Mouse (Mus musculus): ENCODE results near the gene Plcl1. TPM values are rescaled to one million over a fixed set of nuclear protein-coding genes. Genes with fewer than 3 reads are reported as not detected.

Plcl1 gene
- total RNA-seq, 2 experiments from 2014 or later, result 0.53 to 1.7 TPM

DNA sequence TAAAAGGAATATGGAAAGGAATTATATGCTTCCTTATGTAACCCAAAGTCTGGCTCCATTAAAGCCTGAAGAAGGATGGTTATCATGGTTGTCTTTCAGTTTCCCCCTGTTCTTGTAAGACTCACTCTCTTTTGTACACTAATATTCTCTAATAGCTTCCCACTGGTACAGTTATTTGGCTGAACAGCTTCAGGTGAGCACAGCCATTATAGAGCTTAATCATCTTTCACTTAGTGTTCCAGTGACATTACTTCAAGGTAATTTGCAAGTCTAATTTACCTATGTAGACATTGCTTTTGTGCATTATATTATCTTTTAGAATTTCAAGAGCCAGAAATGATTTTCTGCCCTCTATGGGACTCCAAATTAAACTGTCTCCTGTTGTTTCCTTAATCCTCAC lies 184.3 kb downstream of the Plcl1 start:
- ATAC-seq (replicated peaks; ENCODE audit: low FRiP score, poor library complexity, severe bottlenecking), result no peak

DNA sequence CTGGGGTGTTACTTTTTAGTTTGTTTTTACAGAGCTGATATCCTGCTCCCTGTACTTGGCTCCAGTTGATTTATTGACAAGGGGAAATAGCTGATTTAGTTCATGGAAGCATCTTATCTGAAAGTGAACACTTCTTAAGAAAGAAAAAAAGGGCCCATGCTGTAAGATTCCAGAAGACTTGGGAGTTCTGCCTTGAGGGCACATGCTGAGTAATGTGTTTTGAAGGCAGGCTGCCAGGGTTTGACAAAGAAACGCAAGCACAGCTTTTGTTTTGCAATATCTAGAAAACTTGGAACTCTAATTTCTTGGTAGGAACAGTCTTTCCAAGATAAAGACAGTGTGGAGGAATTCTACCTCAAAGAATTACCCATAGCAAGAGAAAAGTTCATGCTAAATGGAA lies 194.8 kb downstream of the Plcl1 start:
- no peak for ATAC-seq (replicated peaks; ENCODE audit: low FRiP score, poor library complexity, severe bottlenecking)

DNA sequence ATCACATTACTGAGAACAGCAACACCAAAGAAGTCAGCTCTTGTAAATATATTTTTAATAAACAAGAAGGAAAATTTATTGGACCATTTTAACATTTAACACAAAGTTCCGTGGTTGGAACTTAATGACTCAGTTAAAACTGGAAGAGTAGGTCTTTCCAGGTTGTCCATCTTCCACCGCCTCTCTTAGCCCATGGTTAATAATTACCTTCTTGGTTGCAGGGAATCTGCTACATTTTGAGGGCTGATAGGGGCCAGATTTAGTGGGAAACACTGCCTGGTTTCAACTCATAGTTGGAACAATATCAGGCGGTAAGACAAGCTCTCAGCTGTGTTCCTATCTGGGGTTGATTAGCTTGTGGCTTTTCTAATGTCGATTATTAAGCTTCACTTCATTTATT lies 198.9 kb downstream of the Plcl1 start:
- no peak for ATAC-seq (replicated peaks; ENCODE audit: low FRiP score, poor library complexity, severe bottlenecking)

DNA sequence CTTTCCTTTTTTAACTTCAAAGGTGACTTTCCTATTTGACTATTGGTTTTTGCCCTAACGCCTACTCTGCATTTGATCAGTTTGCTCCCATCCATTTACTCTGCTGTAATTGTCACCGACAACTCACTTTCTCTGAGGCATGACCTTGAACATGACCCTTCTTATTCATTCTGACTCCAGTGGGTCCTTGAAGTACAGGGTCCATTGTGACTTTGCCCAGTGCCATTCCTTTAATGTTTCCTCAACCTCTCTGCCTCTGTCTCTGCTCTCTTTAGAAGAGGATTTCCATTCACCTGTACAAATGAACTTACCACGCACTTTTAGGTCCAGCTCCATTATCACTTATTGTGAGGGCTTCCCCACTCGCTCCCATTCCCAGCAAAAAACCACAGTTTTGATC lies 199.7 kb downstream of the Plcl1 start:
- ATAC-seq (replicated peaks; ENCODE audit: low FRiP score, poor library complexity, severe bottlenecking), result no peak

DNA sequence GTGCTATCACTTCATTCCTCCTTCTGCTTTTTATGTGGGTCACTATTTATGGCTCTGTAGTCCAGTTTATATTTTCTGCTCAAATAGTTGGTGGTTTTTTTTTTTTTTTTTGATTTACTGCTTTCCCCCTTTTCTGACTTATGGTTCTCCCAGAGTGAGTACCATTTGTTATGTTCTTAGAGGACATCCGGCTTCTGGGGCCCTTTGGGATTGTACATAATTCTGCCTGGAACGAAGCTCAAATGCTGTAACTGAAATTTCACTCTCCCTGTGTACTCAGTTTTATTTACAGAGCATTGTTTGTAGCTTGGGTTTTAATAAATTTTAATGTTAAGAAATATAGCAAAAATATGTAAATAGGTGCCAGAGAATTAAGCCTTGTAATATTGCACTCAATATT lies 200.2 kb downstream of the Plcl1 start:
- ATAC-seq (replicated peaks; ENCODE audit: low FRiP score, poor library complexity, severe bottlenecking), result no peak

DNA sequence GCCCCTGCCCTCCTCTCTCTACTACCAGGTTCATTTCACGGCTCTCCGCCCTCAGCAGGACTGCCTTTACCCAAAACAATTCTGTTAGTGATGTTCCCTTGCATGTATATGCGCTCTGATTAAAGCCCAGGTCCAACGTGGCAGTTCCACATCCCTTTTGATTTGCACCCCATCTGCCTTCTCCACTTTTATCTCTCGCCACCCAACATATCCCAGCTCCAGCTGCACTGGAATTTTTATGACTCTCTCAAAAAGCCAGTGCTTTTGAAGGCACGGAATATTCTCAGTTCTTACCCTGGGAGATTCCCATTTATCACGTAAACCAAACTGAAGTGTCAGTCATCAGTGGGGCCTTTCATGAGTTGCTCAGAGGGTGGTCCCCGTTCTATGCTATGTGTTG lies 200.7 kb downstream of the Plcl1 start:
- no peak for ATAC-seq (replicated peaks; ENCODE audit: low FRiP score, poor library complexity, severe bottlenecking)

DNA sequence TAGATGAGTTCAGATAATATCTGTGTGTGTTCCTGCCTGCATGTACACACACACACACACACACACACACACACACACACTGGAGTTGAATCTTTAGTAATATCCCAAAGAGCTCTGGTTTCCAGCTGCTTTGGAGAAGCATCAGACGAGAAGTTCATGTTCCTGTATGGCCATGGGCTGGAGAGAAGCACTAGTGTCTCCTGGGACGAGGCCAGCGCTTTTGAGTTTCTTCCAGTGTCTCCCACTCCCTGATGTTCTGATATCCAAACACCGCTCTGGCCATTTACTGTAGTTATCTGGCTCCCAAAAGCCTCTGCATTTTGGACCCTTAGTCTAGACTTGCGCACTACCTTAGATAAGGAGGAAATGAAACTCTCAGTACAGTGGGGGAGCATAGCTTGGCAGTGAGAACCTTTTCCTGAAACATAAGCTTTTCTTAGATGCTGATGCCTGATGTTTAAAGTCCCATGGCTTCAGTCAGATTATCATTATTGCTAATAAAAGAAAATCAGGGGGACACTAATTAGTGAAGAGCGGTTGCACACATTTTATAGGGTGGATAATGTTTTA lies 207.1 kb downstream of the Plcl1 start:
- no peak for ATAC-seq (replicated peaks; ENCODE audit: low FRiP score, poor library complexity, severe bottlenecking)

DNA sequence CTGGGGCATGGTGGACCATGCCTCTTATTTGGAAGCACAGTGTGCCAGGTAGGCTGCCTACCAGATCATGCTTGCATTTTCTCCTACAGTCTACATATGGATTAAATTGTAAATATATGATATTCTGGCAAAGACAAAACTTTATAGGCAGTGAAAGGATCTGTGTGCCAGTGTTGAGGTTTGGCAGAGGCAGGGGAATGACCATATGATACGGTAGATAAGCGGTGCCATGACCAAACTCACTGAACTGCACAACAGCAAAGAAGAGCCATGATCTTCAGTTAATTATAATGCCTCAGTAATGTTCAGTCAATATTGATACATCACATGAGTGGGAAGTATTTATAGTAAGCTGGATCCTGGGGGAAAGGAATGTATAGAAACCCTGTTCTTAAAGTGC lies 212.1 kb downstream of the Plcl1 start:
- ATAC-seq (replicated peaks; ENCODE audit: low FRiP score, poor library complexity, severe bottlenecking), result no peak

DNA sequence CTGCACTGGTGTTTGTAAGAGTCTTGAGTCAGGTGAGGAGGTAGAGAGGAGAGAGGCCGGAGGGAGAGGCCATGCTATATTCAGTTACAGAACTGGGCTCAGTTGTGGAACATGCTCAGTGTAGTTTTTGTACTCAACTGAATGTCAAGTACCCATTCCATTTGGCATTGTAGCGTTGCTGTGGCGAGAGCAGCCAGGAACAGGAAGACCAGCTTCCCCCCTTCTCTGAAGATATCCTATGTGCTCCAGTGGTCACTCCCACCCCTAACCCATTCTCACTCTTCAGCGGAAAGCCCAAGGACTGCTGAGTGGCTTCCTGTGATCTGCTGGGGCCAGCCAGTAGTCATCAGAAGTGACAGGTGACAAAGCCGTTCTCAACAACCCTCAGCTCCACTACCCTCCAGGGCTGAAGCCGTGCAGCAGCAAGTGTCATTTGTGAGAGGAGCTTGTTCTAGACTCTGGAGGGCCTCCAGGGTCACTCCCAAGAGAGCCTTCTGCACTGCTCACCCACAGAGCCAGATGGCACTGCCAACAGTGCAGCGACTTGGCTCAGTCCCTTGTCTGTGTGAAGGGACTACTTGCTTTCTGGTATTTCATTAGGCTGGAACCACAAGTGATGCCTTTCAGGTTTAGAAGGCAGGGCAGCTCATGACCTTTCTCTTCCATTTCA lies 213.0 kb downstream of the Plcl1 start:
- no peak for ATAC-seq (replicated peaks; ENCODE audit: low FRiP score, poor library complexity, severe bottlenecking)

DNA sequence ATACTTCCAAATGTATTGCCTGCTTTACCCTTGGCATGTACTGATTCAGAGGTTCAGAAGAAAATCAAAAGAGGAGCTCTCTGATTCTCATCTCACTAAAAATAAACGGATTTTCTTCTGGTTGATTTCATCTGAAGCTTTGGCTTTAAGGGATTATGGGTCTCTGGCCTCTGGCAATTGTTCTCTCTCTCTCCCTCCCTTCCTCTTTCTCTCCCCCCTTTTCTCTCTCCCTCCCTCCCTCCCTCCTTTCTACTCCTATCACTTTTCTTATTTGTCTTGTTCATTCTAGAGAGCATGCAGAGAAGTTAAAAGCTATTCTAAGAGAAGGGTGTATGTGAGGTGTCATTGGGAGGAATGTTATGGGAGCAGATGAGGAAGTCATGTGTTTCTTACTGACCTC lies 225.8 kb downstream of the Plcl1 start:
- no peak for ATAC-seq (replicated peaks; ENCODE audit: low FRiP score, poor library complexity, severe bottlenecking)

DNA sequence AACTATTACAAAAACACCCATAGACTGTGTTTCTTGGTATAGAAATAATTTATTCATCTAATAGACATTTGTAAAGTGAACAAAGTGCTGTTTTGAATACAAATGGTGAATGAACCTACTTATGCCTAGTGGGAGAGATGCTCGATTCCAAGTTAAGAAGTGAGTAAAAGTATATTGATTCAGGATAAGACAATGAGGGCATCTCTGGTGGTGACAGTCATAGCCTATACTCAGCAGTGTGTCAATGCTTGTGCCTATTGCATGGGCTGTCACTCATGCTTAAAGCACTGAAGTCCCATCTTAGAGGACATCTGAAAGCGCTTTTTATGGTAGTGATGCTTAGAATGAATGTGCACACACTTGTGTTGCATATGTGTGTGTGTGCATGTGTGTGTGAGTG lies 226.3 kb downstream of the Plcl1 start:
- ATAC-seq (replicated peaks; ENCODE audit: low FRiP score, poor library complexity, severe bottlenecking), result no peak

DNA sequence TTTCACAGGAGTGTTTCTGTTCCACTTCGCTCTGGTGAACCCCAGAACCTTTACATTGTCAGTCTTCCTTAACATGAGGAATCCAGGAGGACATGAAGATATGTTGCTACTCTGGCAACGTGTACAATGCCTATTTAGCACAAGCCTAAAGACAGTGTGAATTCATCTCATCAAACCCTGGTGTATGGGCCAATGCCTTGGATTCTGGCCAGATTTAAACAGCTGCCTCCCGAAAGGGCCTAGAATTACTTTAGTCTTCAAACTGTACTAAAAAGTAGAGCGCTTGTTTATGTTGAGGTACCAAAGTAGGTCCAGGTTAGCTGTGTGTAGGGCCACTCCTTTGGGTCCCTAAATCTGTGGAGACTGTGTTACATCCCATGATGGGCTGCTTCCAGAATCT lies 227.6 kb downstream of the Plcl1 start:
- ATAC-seq (replicated peaks; ENCODE audit: low FRiP score, poor library complexity, severe bottlenecking), result no peak

DNA sequence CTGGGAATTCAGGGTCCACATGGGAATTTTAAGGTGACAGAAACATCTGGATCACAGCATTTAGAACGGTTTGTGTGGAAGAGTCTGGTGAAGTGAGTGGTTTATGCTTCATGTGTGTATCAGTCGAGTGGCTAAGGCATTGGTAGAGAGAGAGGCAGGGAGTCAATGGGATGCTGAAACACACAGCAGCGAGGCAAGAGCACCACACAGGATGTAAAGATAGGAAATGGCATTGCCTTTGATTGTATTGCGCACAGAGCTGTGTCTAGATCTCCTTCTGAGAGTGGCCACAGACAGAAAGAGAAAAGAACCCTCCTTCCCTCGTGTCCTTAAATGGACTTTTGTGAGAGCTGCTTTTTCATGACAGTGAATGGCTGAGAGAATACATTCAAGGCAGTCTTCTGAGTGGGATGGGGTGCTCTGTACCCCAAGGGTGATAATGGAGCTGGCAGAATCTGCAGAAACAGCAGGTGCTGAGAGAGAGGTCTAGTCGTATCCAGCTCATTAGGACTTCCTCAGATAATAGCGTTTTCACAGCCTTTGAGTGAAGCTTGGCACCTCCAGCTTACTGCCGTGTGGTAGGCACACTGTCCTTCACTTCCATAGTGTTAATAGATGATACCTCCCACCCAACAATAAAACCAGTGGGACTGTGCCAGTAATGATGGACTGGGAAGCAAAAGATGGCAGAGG lies 253.9 kb downstream of the Plcl1 start:
- ATAC-seq (replicated peaks; ENCODE audit: low FRiP score, poor library complexity, severe bottlenecking), result no peak

DNA sequence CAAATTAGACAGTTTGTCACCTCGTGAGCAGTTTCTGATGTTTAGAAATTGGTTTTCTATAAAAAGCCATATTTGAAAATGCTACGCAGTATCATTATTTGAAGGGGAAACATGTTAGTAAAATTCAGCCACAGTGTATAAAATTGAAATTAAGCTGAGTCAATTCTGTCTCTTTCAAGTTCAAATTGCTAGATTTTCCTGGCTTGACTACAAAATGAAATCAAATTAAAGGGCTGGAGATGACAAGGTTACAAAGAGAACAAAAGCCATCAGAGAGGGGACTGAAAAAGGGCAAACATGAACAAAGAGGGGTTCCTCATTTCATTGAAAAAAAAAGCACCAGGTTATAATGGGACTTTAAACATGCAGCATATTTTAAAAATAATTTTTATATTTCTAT lies 255.7 kb downstream of the Plcl1 start:
- ATAC-seq (replicated peaks; ENCODE audit: low FRiP score, poor library complexity, severe bottlenecking), result no peak

DNA sequence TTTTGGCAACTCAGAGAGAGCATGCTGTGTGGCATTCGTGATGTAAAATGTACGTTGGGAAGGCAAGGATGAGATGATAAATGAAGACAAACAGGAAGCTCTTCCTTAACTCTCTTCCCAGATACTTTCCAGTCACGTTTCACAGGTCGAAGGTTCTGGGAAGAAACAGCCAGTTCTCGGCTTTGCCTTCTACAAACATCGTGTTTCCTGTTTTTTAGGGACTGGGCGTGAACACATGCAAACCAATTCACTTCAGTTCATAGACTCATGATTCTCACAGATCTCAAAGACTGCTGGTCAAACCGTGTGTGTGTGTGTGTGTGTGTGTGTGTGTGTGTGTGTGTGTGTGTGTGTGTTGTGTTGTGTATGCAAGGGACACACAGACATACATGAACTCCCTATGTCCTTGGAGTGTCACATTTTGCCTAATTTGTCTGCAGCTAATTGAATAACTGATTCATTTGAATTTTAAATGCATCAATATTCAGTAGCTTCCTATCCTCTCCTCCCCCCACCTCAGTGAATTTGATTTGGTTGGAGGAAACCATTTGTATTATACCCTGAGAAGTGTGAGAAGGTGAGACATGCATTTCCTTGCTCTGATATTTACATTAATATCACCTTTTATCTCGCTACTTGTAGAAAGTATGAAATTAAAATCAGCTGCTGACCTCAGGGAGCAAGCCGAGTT lies 259.6 kb downstream of the Plcl1 start:
- no peak for ATAC-seq (replicated peaks; ENCODE audit: low FRiP score, poor library complexity, severe bottlenecking)

DNA sequence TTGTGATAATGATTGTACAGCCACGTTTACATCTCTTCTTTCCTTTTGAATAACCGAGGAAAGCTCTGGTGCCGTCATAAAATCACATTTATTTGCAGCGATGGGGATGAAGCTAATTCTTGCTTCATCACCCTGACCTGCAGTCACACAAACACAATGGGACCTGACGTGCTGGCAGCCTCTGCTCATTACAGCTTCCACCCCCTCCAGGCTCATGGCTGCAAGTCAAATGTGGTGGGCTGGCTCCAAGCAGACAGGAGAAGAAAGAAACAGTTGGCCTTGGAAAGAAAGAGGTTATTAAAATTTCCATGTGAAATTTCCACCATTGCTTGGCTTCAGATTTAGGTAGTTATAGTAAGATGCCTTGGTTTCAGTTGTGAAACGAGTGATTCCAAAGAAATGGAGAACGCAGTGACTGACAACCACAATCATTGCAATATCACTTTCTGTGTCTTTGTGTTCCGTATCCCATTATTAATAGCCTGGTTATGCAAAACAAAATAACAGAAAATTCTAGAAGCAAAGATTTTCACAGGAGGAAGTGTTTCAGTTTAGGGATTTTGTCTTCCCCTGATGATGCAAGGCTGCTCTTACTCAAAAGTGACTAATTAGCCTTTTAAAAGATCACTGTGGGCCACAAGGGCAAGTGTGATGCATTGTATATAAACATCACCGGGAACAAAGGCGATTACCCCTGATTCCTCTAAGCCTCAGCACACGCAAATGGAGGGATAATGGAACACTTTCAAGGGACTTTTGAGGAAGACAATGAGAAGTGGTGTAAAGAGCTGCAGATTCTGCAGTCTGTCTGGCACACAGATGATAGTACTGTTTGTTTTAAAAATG lies 260.3 kb downstream of the Plcl1 start:
- no peak for ATAC-seq (replicated peaks; ENCODE audit: low FRiP score, poor library complexity, severe bottlenecking)

DNA sequence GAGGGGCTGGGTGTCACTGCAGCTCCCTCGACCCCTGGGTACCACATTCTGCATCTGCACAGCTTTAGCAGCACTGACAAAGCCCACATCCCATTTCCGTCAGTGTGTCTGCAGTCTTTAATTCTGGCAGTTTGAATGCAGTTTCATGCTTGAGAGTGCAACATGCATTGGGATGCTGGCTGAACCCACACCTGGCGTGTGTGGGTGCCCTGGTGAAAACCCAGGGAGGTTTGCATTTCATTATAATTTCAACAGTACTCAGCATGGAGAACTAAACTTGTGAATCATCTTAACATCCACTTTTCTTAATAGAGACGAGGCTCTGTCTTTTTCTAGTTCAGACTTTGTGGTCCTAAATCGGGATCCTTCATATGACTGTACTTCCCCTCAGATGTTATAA lies 261.1 kb downstream of the Plcl1 start:
- no peak for ATAC-seq (replicated peaks; ENCODE audit: low FRiP score, poor library complexity, severe bottlenecking)

DNA sequence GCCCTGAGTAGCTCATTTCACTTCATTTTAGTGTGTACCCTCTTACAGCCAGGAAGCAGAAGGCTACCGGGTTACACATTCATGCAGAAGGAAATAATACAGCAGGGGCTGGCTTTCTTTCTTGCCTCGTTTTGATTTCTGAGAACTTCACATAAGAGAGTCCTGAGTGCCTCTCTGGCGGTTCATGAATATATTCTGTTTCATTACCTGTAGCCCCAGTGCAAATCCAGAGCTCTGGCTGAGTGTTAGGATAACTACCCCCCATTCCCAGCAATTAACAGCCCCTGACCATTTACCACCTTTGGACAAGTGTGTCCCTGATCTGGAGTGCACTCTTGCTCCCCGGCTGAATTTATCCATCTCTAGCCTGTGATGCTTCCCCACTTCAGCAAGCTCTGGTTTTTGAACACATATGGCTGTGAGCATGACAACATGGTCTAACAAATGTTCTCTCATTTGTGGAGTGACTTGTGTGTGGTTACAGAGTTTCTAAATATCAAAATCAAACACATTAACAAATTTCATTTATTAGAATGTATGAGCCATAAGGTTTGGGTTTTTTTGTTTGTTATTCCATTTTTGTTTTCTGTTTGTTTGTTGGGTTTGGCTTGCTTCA lies 263.0 kb downstream of the Plcl1 start:
- no peak for ATAC-seq (replicated peaks; ENCODE audit: low FRiP score, poor library complexity, severe bottlenecking)

DNA sequence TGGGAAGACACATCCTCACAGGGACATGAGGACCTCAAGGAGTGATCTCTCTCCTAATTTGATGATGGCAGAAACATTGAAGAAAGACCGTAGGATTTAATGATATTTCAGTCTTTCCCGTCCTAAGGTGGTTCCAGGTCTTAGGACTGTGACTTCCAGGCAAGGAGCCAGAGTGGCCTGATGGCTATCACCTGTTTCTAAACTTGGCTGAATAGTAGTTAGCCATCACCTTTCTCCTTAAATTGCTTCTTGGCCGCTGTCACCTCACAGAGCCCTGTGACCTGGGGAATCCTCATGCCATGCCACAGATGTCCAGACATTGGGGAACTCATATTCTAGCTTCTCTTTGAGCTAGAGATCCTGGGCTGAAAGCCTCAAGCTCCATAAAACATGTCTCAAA lies 277.0 kb downstream of the Plcl1 start:
- no peak for ATAC-seq (replicated peaks; ENCODE audit: low FRiP score, poor library complexity, severe bottlenecking)

DNA sequence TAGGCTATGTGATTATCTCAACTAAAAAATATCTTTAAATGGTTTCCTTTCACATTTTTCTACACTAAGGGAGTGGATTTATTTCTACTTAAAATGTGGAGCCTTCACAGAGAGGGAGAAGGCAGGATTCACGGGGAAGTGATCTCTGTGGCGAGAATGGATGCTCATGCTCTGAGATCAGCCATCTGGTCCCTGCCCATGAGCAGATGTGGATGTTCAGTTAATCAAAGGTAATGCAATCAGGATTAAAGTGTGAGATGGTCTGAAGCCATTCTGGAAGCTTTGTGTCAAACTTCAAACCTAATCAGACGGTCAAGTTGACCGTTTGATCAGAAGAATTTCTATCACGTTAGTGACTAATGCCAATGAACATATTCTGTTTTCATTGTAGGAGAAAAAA lies 280.5 kb downstream of the Plcl1 start:
- ATAC-seq (replicated peaks; ENCODE audit: low FRiP score, poor library complexity, severe bottlenecking), result no peak
